Mouse (Mus musculus) kidney, adult 2 months (tissue): Measurements from ENCODE around the gene Saal1.

Experiments used
- CTCF ChIP-seq: fragments of 200-500 bp; conservative IDR thresholded peaks from 2 replicates; pipeline ENCODE4 v1.5.1; 2011; ENCODE audit warnings: low read depth, mild to moderate bottlenecking, control low read depth, low read length, moderate library complexity, mixed read lengths; ENCODE audit not compliant: insufficient read depth, insufficient read length
- POLR2A ChIP-seq: fragments of 200-500 bp; IDR thresholded peaks from one replicate; pipeline ENCODE4 v1.6.1; 2011; ENCODE audit warnings: low read depth, low read length, control low read depth

- TF ChIP-seq POLR2A (no peak), CTCF (no peak)
Measured at GRCm38 (mm10) chr7:46652279-46652678, 58.2 kb downstream of the Saal1 start.
